Mouse (Mus musculus) embryonic facial prominence, embryonic 15.5 days (tissue): ENCODE results near the gene Nek6. TPM values are rescaled to one million over a fixed set of nuclear protein-coding genes. Genes with fewer than 3 reads are reported as not detected.
A peak's percentile ranks its signal among the peaks of the same experiment; 100 is the strongest.

Experiments used
- ATAC-seq: fragments of 200-750 bp; cut with Nextera tagmentation; 2 replicates; pipeline ENCODE4 v1.8.0; 2017; ENCODE audit warnings: low read depth, moderate TSS enrichment; ENCODE audit not compliant: insufficient number of reproducible peaks, low FRiP score, low TSS enrichment
- H3K27ac ChIP-seq: fragments of 300-500 bp; sonication (generic); replicated peaks from 2 replicates; pipeline ENCODE4 v1.5.1; 2015; ENCODE audit warnings: mild to moderate bottlenecking, inconsistent platforms
- H3K27me3 ChIP-seq: fragments of 300-500 bp; sonication (generic); 2 replicates; pipeline ENCODE4 v1.6.1; 2015; ENCODE audit warnings: inconsistent platforms
- H3K36me3 ChIP-seq: fragments of 300-500 bp; sonication (generic); 2 replicates; pipeline ENCODE4 v1.6.1; 2015; ENCODE audit warnings: mild to moderate bottlenecking, inconsistent platforms
- H3K4me1 ChIP-seq: fragments of 300-500 bp; sonication (generic); 2 replicates; pipeline ENCODE4 v1.6.1; 2015; ENCODE audit warnings: inconsistent platforms
- H3K4me2 ChIP-seq: fragments of 300-500 bp; sonication (generic); replicated peaks from 2 replicates; pipeline ENCODE4 v1.6.1; 2015; ENCODE audit warnings: mild to moderate bottlenecking, inconsistent platforms
- H3K4me3 ChIP-seq: fragments of 300-500 bp; sonication (generic); replicated peaks from 2 replicates; pipeline ENCODE4 v1.5.1; 2015; ENCODE audit warnings: mild to moderate bottlenecking, inconsistent platforms
- H3K9ac ChIP-seq: fragments of 300-500 bp; sonication (generic); 2 replicates; pipeline ENCODE4 v1.6.1; 2015; ENCODE audit warnings: inconsistent platforms
- H3K9me3 ChIP-seq: fragments of 300-500 bp; sonication (generic); replicated peaks from 2 replicates; pipeline ENCODE4 v1.6.1; 2016; ENCODE audit warnings: inconsistent platforms
- WGBS: fragments of 180-500 bp; shearing (Covaris S2); methylation state at CpG from one replicate; pipeline ENCODE4 v1.1.7; 2015; 5-methylcytosine and 5-hydroxymethylcytosine counted together
- microRNA-seq: library from miRNA; unstranded; fragments of <30 nt; microRNA quantifications from one replicate; pipeline ENCODE4, GENCODE M21; 2016; ENCODE audit warnings: borderline number of aligned reads
- polyA plus RNA-seq: library from polyadenylated mRNA; unstranded; fragments of >200 nt; fragmentation: Nextera tagmentation; extraction: Ambion mirVana; gene quantifications from 2 replicates; pipeline ENCODE4 v1.2.1, GENCODE M21; 2015

The Nek6 gene
- polyA plus RNA-seq, 1 experiment from 2014 or later: 92.8 TPM

- no peak overlapping the region for H3K4me3 ChIP-seq
- no peak overlapping the region for H3K27ac ChIP-seq
- H3K36me3 ChIP-seq: peaks cover 60% of the 10 kb centered on the region
- no peaks in the 10 kb centered on the region; the same call in 1 of the 2 replicates for H3K4me1 ChIP-seq
- H3K27me3 ChIP-seq: no peaks in the 10 kb centered on the region
- H3K4me2 ChIP-seq: no peak overlapping the region
- H3K9ac ChIP-seq: no peak overlapping the region
- no peak for ATAC-seq
- 78% methylated on average over 4 of the region's 4 CpGs for WGBS
- H3K9me3 ChIP-seq: no peaks in the 10 kb centered on the region
Measured at GRCm38 (mm10) chr2:38628801-38629200, 117.4 kb downstream of the Nek6 start.

- no peak overlapping the region for H3K4me2 ChIP-seq
- H3K9me3 ChIP-seq: no peaks in the 10 kb centered on the region
- H3K36me3 ChIP-seq: peaks cover 67% of the 10 kb centered on the region
- no peak overlapping the region for H3K4me3 ChIP-seq
- no peak overlapping the region for H3K9ac ChIP-seq
- H3K27ac ChIP-seq: no peak overlapping the region
- ATAC-seq: no peak
- no peaks in the 10 kb centered on the region; the same call in 1 of the 2 replicates for H3K4me1 ChIP-seq
- no peaks in the 10 kb centered on the region for H3K27me3 ChIP-seq
- WGBS: 95% methylated on average over 3 of the region's 3 CpGs
Measured at GRCm38 (mm10) chr2:38629451-38629850, 118.0 kb downstream of the Nek6 start.

GRCm38 (mm10) chr2:38630574-38630973 lies 119.1 kb downstream of the Nek6 start:
- 83% methylated on average over 2 of the region's 2 CpGs for WGBS
- no peak overlapping the region for H3K4me3 ChIP-seq
- H3K27me3 ChIP-seq: no peaks in the 10 kb centered on the region
- no peak overlapping the region for H3K4me2 ChIP-seq
- no peaks in the 10 kb centered on the region for H3K9me3 ChIP-seq
- peaks cover 78% of the 10 kb centered on the region for H3K36me3 ChIP-seq
- H3K9ac ChIP-seq: no peak overlapping the region
- no peak for ATAC-seq
- no peaks in the 10 kb centered on the region for H3K4me1 ChIP-seq
- H3K27ac ChIP-seq: no peak overlapping the region

- peaks cover 72% of the 10 kb centered on the region for H3K36me3 ChIP-seq
- H3K27me3 ChIP-seq: no peaks in the 10 kb centered on the region
- no peak overlapping the region for H3K27ac ChIP-seq
- H3K9me3 ChIP-seq: no peaks in the 10 kb centered on the region
- H3K9ac ChIP-seq: no peak overlapping the region
- 57% methylated on average over 4 of the region's 4 CpGs for WGBS
- H3K4me1 ChIP-seq: peaks cover 3% of the 10 kb centered on the region; the same call in 1 of the 2 replicates
- H3K4me3 ChIP-seq: no peak overlapping the region
- no peak for ATAC-seq
- H3K4me2 ChIP-seq: no peak overlapping the region
Measured at GRCm38 (mm10) chr2:38637716-38638267, 126.3 kb downstream of the Nek6 start.

GRCm38 (mm10) chr2:38641761-38642160 lies 130.3 kb downstream of the Nek6 start:
- H3K27me3 ChIP-seq: no peaks in the 10 kb centered on the region
- no peak overlapping the region for H3K27ac ChIP-seq
- no peak for ATAC-seq
- H3K9ac ChIP-seq: no peak overlapping the region
- no peak overlapping the region for H3K4me2 ChIP-seq
- peaks cover 13% of the 10 kb centered on the region; the same call in 1 of the 2 replicates for H3K4me1 ChIP-seq
- H3K4me3 ChIP-seq: no peak overlapping the region
- H3K36me3 ChIP-seq: peaks cover 37% of the 10 kb centered on the region
- no peaks in the 10 kb centered on the region for H3K9me3 ChIP-seq
- 95% methylated on average over 1 of the region's 1 CpGs for WGBS

GRCm38 (mm10) chr2:38643625-38644427 lies 132.4 kb downstream of the Nek6 start, which contains the start of gene Psmb7:
TSS of gene Psmb7 (minus strand) at chr2:38644087.
- Histone ChIP-seq H3K9me3 (no peaks in the 10 kb centered on the region), H3K36me3 (peaks cover 23% of the 10 kb centered on the region; the same call in 1 of the 2 replicates), H3K4me2 (peak within 1 kb of the TSS; percentile 75), H3K9ac (peak within 1 kb of the TSS; percentile 83), H3K4me3 (peak within 1 kb of the TSS; percentile 87), H3K27me3 (no peaks in the 10 kb centered on the region), H3K27ac (peak within 1 kb of the TSS; percentile 72), H3K4me1 (peaks cover 13% of the 10 kb centered on the region; the same call in 1 of the 2 replicates)
- ATAC-seq: peak; percentile 82
- WGBS: 2% methylated on average over 52 of the region's 52 CpGs

Small RNA genes lying within 50 kb of the gene (microRNA-seq; reads per million reads assigned to microRNA genes)
- not detected for gene Gm27634

Other genes starting within 250 kb of the Nek6 start
- gene Dennd1a, start 224.3 kb upstream of the Nek6 start, polyA plus RNA-seq: 15.8 and 16.4 TPM in 2 replicates
- 17.1 and 19.6 TPM in 2 replicates for gene Lhx2, start 172.4 kb upstream of the Nek6 start, polyA plus RNA-seq
- 222 and 228 TPM in 2 replicates for gene Psmb7, start 132.4 kb downstream of the Nek6 start, polyA plus RNA-seq
- gene Nr5a1, start 202.9 kb downstream of the Nek6 start, polyA plus RNA-seq: 0.05 and 0.09 TPM in 2 replicates